Comparison of ENCODE assay signal across 9 mouse cellular contexts in genomic region chr6:83731128-83731527, GRCm38 (mm10). TPM values are rescaled to one million over a fixed set of nuclear protein-coding genes. Genes with fewer than 3 reads are reported as not detected.
DNase-seq lines count a peak whose midpoint lies in the region; ATAC-seq and TF ChIP-seq lines count a peak whose summit lies in the region.
"Had no signal": no experiment of that assay in that cellular context is flagged by ENCODE, and none has a peak within 500 bp of the region (broad histone marks: within the 10 kb centered on the region; RNA-seq: fewer than 3 reads in every experiment).

No protein-coding gene starts in this region.

- no peak overlapping the region for H3K27ac ChIP-seq in liver, embryonic 14.5 days

- H3K4me3 ChIP-seq in liver, embryonic 14.5 days (ENCODE audit: insufficient read depth in 1 of 2, low read depth in 2 of 2, low read length in 2 of 2) = no peak overlapping the region

- no peak for TF ChIP-seq EP300 in liver, embryonic 14.5 days (IDR thresholded peaks at IDR 0.05; ENCODE audit: low read depth)

- WGBS in liver, embryonic 14.5 days (ENCODE audit: insufficient replicate concordance) = 11% methylated on average over 5 of the region's 5 CpGs

- H3K9ac ChIP-seq in liver, embryonic 14.5 days (replicated peaks) = no peak overlapping the region

- no peaks in the 10 kb centered on the region for H3K9me3 ChIP-seq in liver, embryonic 14.5 days (ENCODE audit: control insufficient read depth, low read length)

- no peaks in the 10 kb centered on the region for H3K4me1 ChIP-seq in liver, embryonic 14.5 days (replicated peaks; ENCODE audit: control insufficient read depth in 2 of 2, insufficient read depth in 2 of 2, low read length in 1 of 2)

- H3K4me2 ChIP-seq in liver, embryonic 14.5 days (ENCODE audit: low read depth) = no peak overlapping the region

- H3K27me3 ChIP-seq in liver, embryonic 14.5 days (ENCODE audit: control insufficient read depth, insufficient read depth, low read length) = no peaks in the 10 kb centered on the region

- ATAC-seq in liver, embryonic 14.5 days (ENCODE audit: insufficient read depth) = no peak

- TF ChIP-seq CTCF in liver, embryonic 14.5 days (IDR thresholded peaks at IDR 0.05; ENCODE audit: low read depth) = peak; percentile 86

- intact Hi-C loops in left cerebral cortex, postnatal 14 days (cut with DNase I) = loop anchor here (5.0 kb wide), 1 partner anchor 39 kb away; no protein-coding TSS in a partner anchor

- no peaks in the 10 kb centered on the region for H3K36me3 ChIP-seq in liver, embryonic 14.5 days (replicated peaks; ENCODE audit: control insufficient read depth, insufficient read depth, low read depth)

- DNase-seq in cerebellum, adult 18-20 months = peak; percentile 38 to 54
- DNase-seq in cerebellum, adult 9-11 months = no peak
- DNase-seq in left cerebral cortex, postnatal 14 days (ENCODE audit: low spot score in 2 of 2) = peak; percentile 43 to 44
- no peak for DNase-seq in left cerebral cortex, adult 8-10 months (ENCODE audit: low spot score in 2 of 2)
- DNase-seq in adrenal gland, adult 8-10 months = peak; percentile 37
- DNase-seq in gastrocnemius, adult 18-20 months (ENCODE audit: low spot score) = peak; percentile 68
- DNase-seq in liver, embryonic 14.5 days (ENCODE audit: low read depth in 3 of 3, low spot score in 3 of 3) = peak in 1 of 3 experiments; percentile 31
- peak; percentile 45 to 81 for DNase-seq in spleen, postnatal 10 days (ENCODE audit: low spot score in 2 of 2)

RNA-seq across cellular contexts. Expression of gene Atp6v1b1, which starts 11.7 kb away (rescaled TPM):
- total RNA-seq in left cerebral cortex, postnatal 14 days (2021) = not detected
- not detected for total RNA-seq in left cerebral cortex, adult 8-10 months (2022)
- total RNA-seq in adrenal gland, adult 8-10 months (2022) = not detected
- not detected for total RNA-seq in gastrocnemius, adult 18-20 months (2021)
- polyA plus RNA-seq in liver, embryonic 14.5 days (2012; rRNA removed) = 0.02 TPM in 1 of 2 replicates, not detected in the other
- polyA plus RNA-seq in liver, embryonic 14.5 days (2014; fragmentation: Nextera tagmentation; extraction: Ambion mirVana) = not detected in 2 replicates
- polyA plus RNA-seq: large intestine, adult 2 months had no signal

RNA-seq across cellular contexts. Expression of gene Vax2, which starts 20.1 kb away (rescaled TPM):
- total RNA-seq in left cerebral cortex, postnatal 14 days (2021) = not detected
- not detected for total RNA-seq in left cerebral cortex, adult 8-10 months (2022)
- total RNA-seq in adrenal gland, adult 8-10 months (2022) = not detected
- not detected for total RNA-seq in gastrocnemius, adult 18-20 months (2021)
- polyA plus RNA-seq in liver, embryonic 14.5 days (2012; rRNA removed) = not detected in 2 replicates
- not detected in 2 replicates for polyA plus RNA-seq in liver, embryonic 14.5 days (2014; fragmentation: Nextera tagmentation; extraction: Ambion mirVana)
- polyA plus RNA-seq: large intestine, adult 2 months had no signal

RNA-seq across cellular contexts. Expression of gene Ankrd53, which starts 31.3 kb away (rescaled TPM):
- not detected for total RNA-seq in left cerebral cortex, postnatal 14 days (2021)
- not detected for total RNA-seq in left cerebral cortex, adult 8-10 months (2022)
- under 1 TPM in 2 of 4 experiments, not detected in 2; 0.37 to 0.38 TPM for total RNA-seq in adrenal gland, adult 8-10 months (2022)
- not detected for total RNA-seq in gastrocnemius, adult 18-20 months (2021)
- not detected in 2 replicates for polyA plus RNA-seq in liver, embryonic 14.5 days (2012; rRNA removed)
- polyA plus RNA-seq in liver, embryonic 14.5 days (2014; fragmentation: Nextera tagmentation; extraction: Ambion mirVana) = 0.08 TPM in 1 of 2 replicates, not detected in the other
- polyA plus RNA-seq: large intestine, adult 2 months had no signal

RNA-seq across cellular contexts. Expression of gene Tex261, which starts 44.5 kb away (rescaled TPM):
- 10 to 100 TPM; 46.1 to 47.8 TPM for total RNA-seq in left cerebral cortex, postnatal 14 days (2021)
- 10 to 100 TPM; 38.3 to 49.8 (median 44.3) TPM for total RNA-seq in left cerebral cortex, adult 8-10 months (2022)
- 100 to 1,000 TPM; 121 to 139 (median 124) TPM for total RNA-seq in adrenal gland, adult 8-10 months (2022)
- 10 to 100 TPM; 41.1 to 55.3 TPM for total RNA-seq in gastrocnemius, adult 18-20 months (2021)
- 21.6 and 26.5 TPM in 2 replicates for polyA plus RNA-seq in liver, embryonic 14.5 days (2012; rRNA removed)
- polyA plus RNA-seq in liver, embryonic 14.5 days (2014; fragmentation: Nextera tagmentation; extraction: Ambion mirVana) = 42.6 and 44.2 TPM in 2 replicates

RNA-seq across cellular contexts. Expression of gene Cd207, which starts 53.5 kb away (rescaled TPM):
- not detected for total RNA-seq in left cerebral cortex, postnatal 14 days (2021)
- under 1 TPM in 1 of 4 experiments, not detected in 3; 0.21 TPM for total RNA-seq in left cerebral cortex, adult 8-10 months (2022)
- under 1 TPM in 2 of 4 experiments, not detected in 2; 0.20 to 0.22 TPM for total RNA-seq in adrenal gland, adult 8-10 months (2022)
- total RNA-seq in gastrocnemius, adult 18-20 months (2021) = not detected
- 0.08 and 0.17 TPM in 2 replicates for polyA plus RNA-seq in liver, embryonic 14.5 days (2012; rRNA removed)
- 0.33 and 0.53 TPM in 2 replicates for polyA plus RNA-seq in liver, embryonic 14.5 days (2014; fragmentation: Nextera tagmentation; extraction: Ambion mirVana)
- polyA plus RNA-seq: large intestine, adult 2 months had no signal

Comparison
In these comparisons a context has a peak if more than half of its experiments do, and no peak if none do; other contexts are left out.
1. DNase-seq: peak in cerebellum, adult 18-20 months (2 of 2), left cerebral cortex, postnatal 14 days (2 of 2), adrenal gland, adult 8-10 months (single experiment), gastrocnemius, adult 18-20 months (single experiment) and spleen, postnatal 10 days (2 of 2); none in cerebellum, adult 9-11 months (single experiment) and left cerebral cortex, adult 8-10 months (0 of 2).